Mouse (Mus musculus) midbrain, postnatal 0 days (tissue): ENCODE results near the gene Cd59b. TPM values are rescaled to one million over a fixed set of nuclear protein-coding genes. Genes with fewer than 3 reads are reported as not detected.
"Not testable (repeated sequence)": the region's sequence is repeated elsewhere in the genome, so short reads cannot be mapped to it uniquely, and the experiment has no call there.

Experiments used
- ATAC-seq: fragments of 200-750 bp; cut with Nextera tagmentation; 2 replicates; pipeline ENCODE4 v1.8.0; 2017; ENCODE audit warnings: moderate number of reproducible peaks, mild to moderate bottlenecking, moderate TSS enrichment, moderate library complexity; ENCODE audit not compliant: low FRiP score
- DNase-seq: peaks from one replicate; pipeline ENCODE4 v3.0.0-alpha.2; 2015; ENCODE audit warnings: low spot score
- H3K27ac ChIP-seq: fragments of 300-500 bp; sonication (generic); 2 replicates; pipeline ENCODE4 v1.5.1; 2014; ENCODE audit warnings: low read depth, mild to moderate bottlenecking, low read length, mixed read lengths
- H3K27me3 ChIP-seq: fragments of 300-500 bp; sonication (generic); 2 replicates; pipeline ENCODE4 v1.6.1; 2014; ENCODE audit warnings: low read length, control low read depth, mixed read lengths; ENCODE audit not compliant: insufficient read depth
- H3K36me3 ChIP-seq: fragments of 300-500 bp; sonication (generic); 2 replicates; pipeline ENCODE4 v1.6.1; 2014; ENCODE audit warnings: low read length, control low read depth, mixed read lengths; ENCODE audit not compliant: insufficient read depth
- H3K4me1 ChIP-seq: fragments of 300-500 bp; sonication (generic); 2 replicates; pipeline ENCODE4 v1.6.1; 2014; ENCODE audit warnings: mild to moderate bottlenecking, control low read depth, antibody characterized with exemption, low read length, mixed read lengths; ENCODE audit not compliant: insufficient read depth
- H3K4me2 ChIP-seq: fragments of 300-500 bp; sonication (generic); 2 replicates; pipeline ENCODE4 v1.6.1; 2014; ENCODE audit warnings: low read depth, mild to moderate bottlenecking, low read length, mixed read lengths; ENCODE audit not compliant: poor library complexity, severe bottlenecking
- H3K4me3 ChIP-seq: fragments of 300-500 bp; sonication (generic); 2 replicates; pipeline ENCODE4 v1.5.1; 2014; ENCODE audit warnings: low read depth, mild to moderate bottlenecking, low read length, moderate library complexity
- H3K9ac ChIP-seq: fragments of 300-500 bp; sonication (generic); replicated peaks from 2 replicates; pipeline ENCODE4 v1.6.1; 2014; ENCODE audit warnings: mild to moderate bottlenecking, low read length, moderate library complexity, mixed read lengths; ENCODE audit not compliant: poor library complexity, severe bottlenecking
- H3K9me3 ChIP-seq: fragments of 300-500 bp; sonication (generic); 2 replicates; pipeline ENCODE4 v1.6.1; 2016; ENCODE audit warnings: low read length, control low read depth
- CTCF ChIP-seq: IDR thresholded peaks from 2 replicates; pipeline ENCODE4 v1.5.1; 2016; ENCODE audit warnings: antibody characterized with exemption, mild to moderate bottlenecking
- WGBS: fragments of 180-500 bp; shearing (Covaris S2); extraction: QIAGEN DNeasy Blood & Tissue Kit; methylation state at CpG from one replicate; pipeline ENCODE4 v1.1.7; 2014; 5-methylcytosine and 5-hydroxymethylcytosine counted together
- polyA plus RNA-seq: library from polyadenylated mRNA; unstranded; fragments of >200 nt; fragmentation: Nextera tagmentation; extraction: Ambion mirVana; gene quantifications from 2 replicates; pipeline ENCODE4 v1.2.1, GENCODE M21; 2015
- total RNA-seq: library from RNA; depleted of rRNA; stranded (reverse); fragments of >200 nt; gene quantifications from 2 replicates; pipeline ENCODE4 v1.2.3, GENCODE M21; 2014

Cd59b gene
- total and polyA plus RNA-seq, 2 experiments from 2014 or later, result 2.4 TPM; not detected in 1

- ATAC-seq, result no peak
- WGBS, result 83% methylated on average over 10 of the region's 10 CpGs
- peaks cover 22% of the 10 kb centered on the region for H3K36me3 ChIP-seq
- H3K4me2 ChIP-seq, result no peak overlapping the region
- H3K27ac ChIP-seq, result no peak overlapping the region
- TF ChIP-seq CTCF, result no peak
- no peaks in the 10 kb centered on the region for H3K27me3 ChIP-seq
- H3K9ac ChIP-seq, result no peak overlapping the region
- H3K4me3 ChIP-seq, result no peak overlapping the region
- no peaks in the 10 kb centered on the region for H3K9me3 ChIP-seq
- no peaks in the 10 kb centered on the region for H3K4me1 ChIP-seq
- DNase-seq, result no peak
These were observed 9.9 kb upstream of the Cd59b start for GRCm38 (mm10) chr2:104059786-104060185.

- peaks cover 15% of the 10 kb centered on the region for H3K36me3 ChIP-seq
- WGBS, result 92% methylated on average over 6 of the region's 6 CpGs
- H3K27me3 ChIP-seq, result no peaks in the 10 kb centered on the region
- H3K27ac ChIP-seq, result no peak overlapping the region
- DNase-seq, result no peak
- no peaks in the 10 kb centered on the region for H3K4me1 ChIP-seq
- no peaks in the 10 kb centered on the region for H3K9me3 ChIP-seq
- ATAC-seq, result no peak
- H3K4me3 ChIP-seq, result no peak overlapping the region
- no peak overlapping the region for H3K4me2 ChIP-seq
- H3K9ac ChIP-seq, result no peak overlapping the region
- TF ChIP-seq CTCF, result no peak
These were observed 8.7 kb upstream of the Cd59b start for GRCm38 (mm10) chr2:104060996-104061395.

GRCm38 (mm10) chr2:104062665-104063064 lies 7.0 kb upstream of the Cd59b start:
- TF ChIP-seq CTCF, result no peak
- Histone ChIP-seq H3K9ac (no peak overlapping the region), H3K4me3 (no peak overlapping the region), H3K36me3 (peaks cover 15% of the 10 kb centered on the region), H3K27ac (no peak overlapping the region), H3K27me3 (no peaks in the 10 kb centered on the region), H3K9me3 (no peaks in the 10 kb centered on the region), H3K4me2 (no peak overlapping the region), H3K4me1 (no peaks in the 10 kb centered on the region)
- no peak for ATAC-seq
- no peak for DNase-seq

GRCm38 (mm10) chr2:104064152-104064551 lies 5.5 kb upstream of the Cd59b start:
- Histone ChIP-seq H3K4me1 (no peaks in the 10 kb centered on the region), H3K4me3 (no peak overlapping the region), H3K9me3 (no peaks in the 10 kb centered on the region), H3K27me3 (no peaks in the 10 kb centered on the region), H3K36me3 (peaks cover 15% of the 10 kb centered on the region), H3K27ac (no peak overlapping the region), H3K4me2 (no peak overlapping the region), H3K9ac (no peak overlapping the region)
- WGBS, result 85% methylated on average over 2 of the region's 2 CpGs
- no peak for TF ChIP-seq CTCF
- ATAC-seq, result no peak
- DNase-seq, result no peak

- not testable (repeated sequence) for H3K27me3 ChIP-seq, H3K27ac ChIP-seq, H3K36me3 ChIP-seq, ATAC-seq, H3K9me3 ChIP-seq, DNase-seq, H3K4me2 ChIP-seq, H3K9ac ChIP-seq, H3K4me1 ChIP-seq, H3K4me3 ChIP-seq
- WGBS, result 95% methylated on average over 5 of the region's 6 CpGs
These were observed 4.1 kb upstream of the Cd59b start, which contains the start of gene Gm10912 for GRCm38 (mm10) chr2:104065526-104065925. Gm10912 (plus strand) TSS chr2:104065826.

GRCm38 (mm10) chr2:104068450-104068849 lies 1.2 kb upstream of the Cd59b start, which contains the start of gene Gm10799:
Gm10799 (minus strand) TSS chr2:104068550.
- H3K36me3 ChIP-seq, DNase-seq, H3K4me3 ChIP-seq, H3K27ac ChIP-seq, H3K9me3 ChIP-seq, H3K4me1 ChIP-seq, H3K9ac ChIP-seq, H3K27me3 ChIP-seq, H3K4me2 ChIP-seq, ATAC-seq: not testable (repeated sequence)
- 92% methylated on average over 7 of the region's 7 CpGs for WGBS

- DNase-seq, ATAC-seq, H3K4me2 ChIP-seq: not testable (repeated sequence)
These were observed 8.6 kb downstream of the Cd59b start for GRCm38 (mm10) chr2:104078285-104078684.

GRCm38 (mm10) chr2:104081436-104082050 lies 11.9 kb downstream of the Cd59b start:
- not testable (repeated sequence) for H3K36me3 ChIP-seq, H3K4me3 ChIP-seq, H3K9ac ChIP-seq, H3K4me2 ChIP-seq, H3K4me1 ChIP-seq, ATAC-seq, H3K9me3 ChIP-seq, DNase-seq, H3K27ac ChIP-seq, H3K27me3 ChIP-seq
- no CpG with 5 or more reads among the region's 1 CpGs for whole genome bisulfite sequencing

More at GRCm38 (mm10) chr2:104078285-104078684, 8.6 kb downstream of the Cd59b start:
- not testable (repeated sequence) for H3K9me3 ChIP-seq, H3K4me1 ChIP-seq, H3K9ac ChIP-seq, H3K27ac ChIP-seq, H3K4me3 ChIP-seq, H3K36me3 ChIP-seq, H3K27me3 ChIP-seq
- WGBS, result 78% methylated on average over 5 of the region's 5 CpGs
